Mouse (Mus musculus) adrenal gland, postnatal 4 days (tissue): ENCODE measurements around the gene Irf3. TPM values are rescaled to one million over a fixed set of nuclear protein-coding genes. Genes with fewer than 3 reads are reported as not detected.
A peak's percentile ranks its signal among the peaks of the same experiment; 100 is the strongest.

Experiments
- DNase-seq, 2 experiments: peaks; one replicate each; pipeline ENCODE4 v3.0.0; 2021 to 2022; ENCODE audit warnings: low spot score in 2 of 2, mixed read lengths in 2 of 2
- long read RNA-seq, 2 experiments: library from polyadenylated mRNA; stranded (forward); transcript quantifications; one replicate each; pipeline ENCODE4 v2.0.0; 2021
- total RNA-seq, 2 experiments: library from RNA; stranded (reverse); gene quantifications; 2 replicates each; pipeline ENCODE4 v1.2.3; 2021

Gene Irf3
- 100 to 1,000 TPM; 106 to 111 TPM for total RNA-seq
- long read RNA-seq, experiment 1, transcript Irf3-201 (8 exons, 2,031 nt) = major isoform, 14 of 44 reads
- long read RNA-seq, experiment 1, partial matches to known transcripts = 11 of 44 reads
- long read RNA-seq, experiment 1, other reads (novel, unspliced or antisense) = 9 of 44 reads
- long read RNA-seq, experiment 2, transcript Irf3-201 (8 exons, 2,031 nt) = major isoform, 19 of 68 reads
- long read RNA-seq, experiment 2, transcript Irf3-210 (2 exons, 629 nt) = minor isoform, 6 of 68 reads
- long read RNA-seq, experiment 2, partial matches to known transcripts = 27 of 68 reads
- long read RNA-seq, experiment 2, other reads (novel, unspliced or antisense) = 12 of 68 reads

DNA sequence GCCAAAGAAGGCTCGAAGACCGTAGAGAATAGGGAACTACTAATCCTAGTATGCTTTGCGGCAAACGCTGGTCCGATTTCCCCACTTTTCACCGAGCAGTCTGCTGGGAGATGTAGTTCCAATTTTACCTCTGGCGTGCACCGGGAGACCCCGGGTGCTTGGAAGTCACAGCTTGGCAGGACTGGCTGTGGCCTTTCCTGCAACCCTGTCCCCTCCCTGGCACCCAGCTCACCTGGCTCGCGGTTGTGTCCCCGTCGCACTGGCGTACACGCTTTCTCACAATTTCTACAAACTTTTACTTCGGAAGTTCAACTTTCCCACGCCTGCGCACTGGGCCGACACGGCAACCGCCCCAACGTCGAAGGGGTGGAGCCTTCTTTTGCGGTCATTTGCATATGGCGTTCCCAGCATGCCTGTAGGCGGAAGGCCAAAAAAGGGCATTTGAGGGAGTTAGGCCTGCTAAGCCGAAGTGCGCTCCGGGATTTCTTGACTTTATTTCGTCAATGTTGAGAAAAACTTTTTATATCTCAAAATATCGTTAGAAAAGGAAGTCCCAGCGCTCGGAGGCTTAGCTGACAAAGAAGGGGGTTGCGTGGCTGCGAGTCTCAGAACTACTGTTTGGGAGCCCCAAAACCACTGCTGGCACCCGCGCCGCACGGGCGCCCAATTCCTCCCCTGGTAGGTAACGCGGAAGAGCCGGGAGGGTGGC, at the start of gene Irf3:
TSS of gene Irf3 (plus strand) at position 418 of the 709 bp plus-strand sequence.
- peak; percentile 74 to 94 for DNase-seq

DNA sequence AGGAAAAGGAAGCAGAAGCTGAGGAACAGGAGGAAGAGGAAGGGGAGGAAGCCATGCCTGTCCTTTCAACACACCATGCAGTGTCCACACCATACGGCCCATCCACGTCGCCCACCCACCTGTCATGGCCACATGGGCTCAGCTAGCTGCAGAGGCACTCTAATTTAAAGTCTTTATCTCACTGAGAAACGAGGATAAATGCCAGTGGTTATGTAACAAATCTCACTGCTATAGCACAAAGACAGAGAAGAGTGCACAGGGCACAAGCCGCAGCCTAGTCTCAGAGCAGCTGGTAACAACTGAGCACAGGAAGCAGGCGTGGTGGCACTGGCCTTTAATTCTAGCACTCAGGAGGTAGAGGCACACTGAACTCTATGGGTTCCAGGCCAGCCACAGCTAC, 47.5 kb upstream of the Irf3 start:
- DNase-seq = no peak

DNA sequence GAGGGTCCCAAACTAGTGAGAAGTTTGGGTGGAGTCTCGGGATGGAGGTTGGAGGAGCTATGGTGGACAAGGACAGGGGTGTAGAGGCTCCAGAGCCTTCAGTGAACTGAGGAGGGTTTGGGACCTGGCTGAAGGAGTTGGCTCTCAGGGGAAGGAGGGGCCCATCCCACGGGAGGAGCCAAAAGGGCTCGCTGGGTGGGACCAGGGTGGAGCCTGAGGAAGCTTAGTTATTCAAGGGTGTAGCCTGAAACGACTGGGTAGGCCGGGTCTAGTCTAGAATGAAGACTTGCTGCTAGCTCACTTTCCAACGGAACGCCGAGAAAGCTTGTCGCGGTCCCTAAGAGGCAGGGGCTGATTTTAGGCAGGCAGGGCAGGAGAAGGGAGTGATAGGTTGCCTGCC, 45.5 kb upstream of the Irf3 start:
- DNase-seq = peak in 1 of 2 experiments; percentile 44

GRCm38 (mm10) chr7:44952611-44953306, 44.7 kb upstream of the Irf3 start:
- peak; percentile 65 to 81 for DNase-seq

- no peak for DNase-seq
Measured at GRCm38 (mm10) chr7:44953561-44953960, 43.9 kb upstream of the Irf3 start.

GRCm38 (mm10) chr7:44954091-44954885, 43.2 kb upstream of the Irf3 start:
- no peak for DNase-seq

DNA sequence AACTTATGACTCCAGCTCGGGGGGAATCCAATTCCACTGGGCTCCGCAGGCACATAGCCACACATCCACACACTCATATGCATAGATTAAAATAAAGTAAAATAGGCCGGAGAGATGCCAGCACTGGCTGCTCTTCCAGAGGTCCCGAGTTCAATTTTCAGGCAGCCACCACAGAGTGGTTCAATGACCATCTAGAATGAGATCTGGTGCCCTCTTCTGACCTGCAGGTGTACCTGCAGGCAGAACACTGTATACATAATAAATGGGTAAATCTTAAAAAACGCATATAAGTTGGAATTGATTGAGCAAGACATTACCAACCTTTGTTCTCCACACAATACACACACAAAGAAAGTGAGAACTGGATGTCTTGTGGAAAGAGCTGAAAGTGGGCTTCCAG, 41.8 kb upstream of the Irf3 start:
- no peak for DNase-seq

DNA sequence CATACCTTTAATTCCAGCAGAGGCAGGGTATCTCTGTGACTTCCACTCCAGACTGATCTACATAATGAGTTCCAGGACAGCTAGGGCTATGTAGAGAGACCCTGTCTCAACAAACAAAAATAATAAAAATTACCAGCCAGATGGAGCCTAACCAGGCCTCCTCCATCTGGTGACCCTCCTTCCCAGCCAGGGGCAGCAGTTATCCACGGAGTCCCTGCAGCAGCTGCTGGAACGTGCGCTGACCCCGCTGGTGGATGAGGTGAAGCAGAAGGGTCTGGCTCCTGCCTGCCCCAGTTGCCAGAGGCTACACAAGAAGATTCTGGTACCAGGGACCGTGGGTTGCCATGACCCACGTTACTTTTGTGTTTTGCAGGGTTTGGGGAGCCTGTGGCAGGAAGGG, 41.2 kb upstream of the Irf3 start:
- no peak for DNase-seq

DNA sequence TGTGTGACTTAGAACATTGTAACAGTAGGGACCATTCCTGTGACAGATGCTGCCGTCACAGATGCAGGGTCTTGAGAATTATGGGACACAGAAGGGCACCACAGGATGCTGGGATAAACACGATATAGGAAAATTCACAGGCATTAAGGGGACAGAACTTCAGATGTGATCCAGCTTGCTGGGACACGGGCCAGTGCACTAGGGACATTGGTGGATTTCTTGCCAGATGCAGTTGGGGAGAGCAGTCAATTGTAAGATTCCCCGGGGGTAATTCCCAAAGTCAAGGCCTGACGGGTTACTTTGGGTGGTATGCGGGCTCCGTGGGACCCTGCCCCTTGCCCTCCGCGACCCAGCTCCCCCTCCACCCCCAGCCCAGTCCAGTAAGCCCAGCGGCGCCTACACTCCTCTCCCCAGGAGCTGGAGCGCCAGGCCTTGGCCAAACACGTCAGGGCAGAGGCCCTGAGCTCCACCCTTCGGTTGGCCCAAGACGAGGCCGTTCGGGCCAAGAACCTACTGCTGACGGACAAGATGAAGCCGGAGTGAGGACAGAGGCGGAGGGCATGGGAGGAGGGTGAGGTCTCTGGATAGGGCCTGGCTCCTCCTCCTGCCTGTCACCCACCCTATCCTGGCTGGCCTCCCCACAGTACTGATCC, 40.1 kb upstream of the Irf3 start:
- no peak for DNase-seq

GRCm38 (mm10) chr7:44958208-44958607, 39.2 kb upstream of the Irf3 start:
- DNase-seq = no peak

GRCm38 (mm10) chr7:44959281-44959680, 38.2 kb upstream of the Irf3 start:
- no peak for DNase-seq

DNA sequence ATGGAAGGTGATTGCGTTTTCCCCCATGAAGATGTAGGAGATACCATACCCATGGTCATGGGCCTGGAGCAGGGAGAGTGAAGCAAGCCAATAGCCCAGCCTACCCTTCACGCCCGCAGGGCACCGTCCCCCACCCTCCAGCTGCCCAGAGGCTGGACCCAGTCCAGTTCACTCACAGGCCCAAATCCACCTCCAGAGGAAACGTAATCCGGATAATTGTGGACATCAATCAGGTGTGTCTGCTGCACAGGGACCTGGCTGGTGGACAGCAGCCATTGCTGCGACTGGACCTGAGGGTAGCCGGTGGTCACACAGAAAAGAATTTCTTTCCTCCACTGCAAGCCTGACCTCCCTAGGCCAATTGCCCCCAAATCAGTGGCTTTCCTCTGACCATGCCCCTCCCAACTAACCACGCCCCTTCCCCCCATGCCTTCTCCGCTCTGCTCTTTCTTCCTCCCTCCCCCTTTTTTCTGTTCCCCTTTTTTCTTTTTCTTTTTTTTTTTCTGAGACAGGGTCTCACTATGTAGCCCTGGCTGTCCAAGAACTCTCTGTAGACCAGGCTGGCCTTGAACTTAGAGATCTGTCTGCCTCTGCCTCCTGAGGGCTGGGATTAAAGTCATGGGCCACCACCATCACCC, 37.5 kb upstream of the Irf3 start:
- no peak for DNase-seq

- no peak for DNase-seq
Measured at GRCm38 (mm10) chr7:44960512-44960910, 36.9 kb upstream of the Irf3 start.

GRCm38 (mm10) chr7:44962337-44962736, 35.1 kb upstream of the Irf3 start:
- no peak for DNase-seq

- no peak for DNase-seq
Measured at GRCm38 (mm10) chr7:44962831-44963230, 34.6 kb upstream of the Irf3 start.

- no peak for DNase-seq
Measured at GRCm38 (mm10) chr7:44964990-44965389, 32.5 kb upstream of the Irf3 start.

GRCm38 (mm10) chr7:44965975-44966374, 31.5 kb upstream of the Irf3 start:
- no peak for DNase-seq

- DNase-seq = no peak
Measured at GRCm38 (mm10) chr7:44966638-44967037, 30.8 kb upstream of the Irf3 start.

DNA sequence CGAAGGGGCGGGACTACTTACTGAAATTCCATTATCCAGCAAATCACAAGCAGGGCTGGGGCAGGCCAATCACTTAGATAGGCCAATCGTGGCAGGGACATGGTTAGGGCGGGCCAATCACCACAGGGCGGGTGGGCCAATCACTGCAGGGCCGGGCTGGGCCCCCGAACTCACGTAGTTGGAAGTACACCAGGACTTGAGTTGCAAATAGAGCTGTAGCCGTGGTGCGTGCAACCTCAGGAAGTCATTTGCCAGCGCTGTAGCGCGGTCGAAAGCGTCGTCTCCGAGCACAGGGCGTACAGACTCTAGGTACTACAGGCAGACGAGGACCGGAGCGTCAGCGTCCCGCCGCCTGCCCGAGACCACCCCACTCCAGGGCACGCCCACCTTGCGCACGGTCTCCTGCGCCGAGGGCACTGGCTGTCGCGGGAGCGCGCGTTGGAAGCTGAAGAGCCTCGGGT, 27.2 kb upstream of the Irf3 start:
- peak; percentile 64 to 77 for DNase-seq

DNA sequence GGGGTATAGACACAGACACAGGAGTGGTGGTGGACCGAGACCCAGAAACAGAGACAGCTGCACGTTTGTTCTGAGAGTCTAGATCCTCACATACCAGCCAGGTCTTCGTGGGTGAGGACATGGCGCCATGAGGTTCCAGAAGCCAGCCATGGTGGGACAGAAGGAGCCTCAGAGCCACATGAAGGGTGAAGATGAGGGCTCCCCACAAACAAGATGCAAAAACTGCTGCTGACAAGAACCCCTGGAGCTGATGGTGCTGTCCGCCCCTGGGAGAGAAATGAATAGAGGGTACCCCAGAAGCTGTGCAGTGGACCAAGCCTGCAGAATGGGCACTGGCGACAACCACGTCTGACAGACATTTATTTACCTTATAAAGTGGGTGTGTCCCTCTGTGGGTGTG, 26.3 kb upstream of the Irf3 start:
- DNase-seq = no peak
